Mouse (Mus musculus) heart, embryonic 13.5 days (tissue): ENCODE data around the gene Armh3. TPM values are rescaled to one million over a fixed set of nuclear protein-coding genes. Genes with fewer than 3 reads are reported as not detected.

Experiments
- ATAC-seq: fragments of 200-750 bp; cut with Nextera tagmentation; 2 replicates; pipeline ENCODE4 v1.8.0; 2017; ENCODE audit warnings: moderate TSS enrichment; ENCODE audit not compliant: insufficient number of reproducible peaks, low FRiP score, low TSS enrichment; ENCODE audit errors: extremely low read depth
- H3K27ac ChIP-seq: fragments of 300-500 bp; sonication (generic); replicated peaks from 2 replicates; pipeline ENCODE4 v1.5.1; 2015; ENCODE audit warnings: moderate library complexity, mild to moderate bottlenecking, inconsistent platforms
- H3K27me3 ChIP-seq: fragments of 300-500 bp; sonication (generic); replicated peaks from 2 replicates; pipeline ENCODE4 v1.6.1; 2015; ENCODE audit warnings: mild to moderate bottlenecking, inconsistent platforms
- H3K36me3 ChIP-seq: fragments of 300-500 bp; sonication (generic); 2 replicates; pipeline ENCODE4 v1.6.1; 2015; ENCODE audit warnings: mild to moderate bottlenecking, inconsistent platforms
- H3K4me1 ChIP-seq: fragments of 300-500 bp; sonication (generic); 2 replicates; pipeline ENCODE4 v1.6.1; 2015; ENCODE audit warnings: inconsistent platforms
- H3K4me2 ChIP-seq: fragments of 300-500 bp; sonication (generic); 2 replicates; pipeline ENCODE4 v1.6.1; 2015; ENCODE audit warnings: inconsistent platforms, mild to moderate bottlenecking, moderate library complexity
- H3K4me3 ChIP-seq: fragments of 300-500 bp; sonication (generic); 2 replicates; pipeline ENCODE4 v1.5.1; 2015; ENCODE audit warnings: moderate library complexity, mild to moderate bottlenecking, inconsistent platforms
- H3K9ac ChIP-seq: fragments of 300-500 bp; sonication (generic); 2 replicates; pipeline ENCODE4 v1.6.1; 2015; ENCODE audit warnings: inconsistent platforms, mild to moderate bottlenecking, moderate library complexity
- H3K9me3 ChIP-seq: fragments of 300-500 bp; sonication (generic); 2 replicates; pipeline ENCODE4 v1.6.1; 2016; ENCODE audit warnings: inconsistent platforms
- WGBS: fragments of 180-500 bp; shearing (Covaris S2); methylation state at CpG from one replicate; pipeline ENCODE4 v1.1.7; 2015; ENCODE audit warnings: mixed read lengths; 5-methylcytosine and 5-hydroxymethylcytosine counted together
- polyA plus RNA-seq: library from polyadenylated mRNA; unstranded; fragments of >200 nt; fragmentation: Nextera tagmentation; extraction: Ambion mirVana; gene quantifications from 2 replicates; pipeline ENCODE4 v1.2.1, GENCODE M21; 2015

The Armh3 gene
- polyA plus RNA-seq, 1 experiment from 2014 or later = 13.0 TPM

- Histone ChIP-seq H3K4me1 (peaks cover 3% of the 10 kb centered on the region; the same call in 1 of the 2 replicates), H3K36me3 (peaks cover 67% of the 10 kb centered on the region)
- ATAC-seq = no peak
Observed at GRCm38 (mm10) chr19:45956736-45957135, 41.6 kb downstream of the Armh3 start.

GRCm38 (mm10) chr19:45953286-45953685 is 45.0 kb downstream of the Armh3 start:
- no peak overlapping the region for H3K4me3 ChIP-seq
- WGBS = 13% methylated on average over 3 of the region's 3 CpGs
- no peaks in the 10 kb centered on the region for H3K27me3 ChIP-seq
- no peak overlapping the region for H3K4me2 ChIP-seq
- no peak overlapping the region for H3K27ac ChIP-seq
- no peak overlapping the region for H3K9ac ChIP-seq
- H3K36me3 ChIP-seq = peaks cover 56% of the 10 kb centered on the region
- H3K9me3 ChIP-seq = no peaks in the 10 kb centered on the region
- no peak for ATAC-seq
- no peaks in the 10 kb centered on the region for H3K4me1 ChIP-seq

More at GRCm38 (mm10) chr19:45956736-45957135, 41.6 kb downstream of the Armh3 start:
- H3K27me3 ChIP-seq = no peaks in the 10 kb centered on the region
- no peak overlapping the region for H3K9ac ChIP-seq
- no peak overlapping the region for H3K4me2 ChIP-seq
- 88% methylated on average over 7 of the region's 7 CpGs for WGBS
- no peak overlapping the region for H3K4me3 ChIP-seq
- H3K9me3 ChIP-seq = no peaks in the 10 kb centered on the region
- no peak overlapping the region for H3K27ac ChIP-seq

- Histone ChIP-seq H3K4me3 (no peak overlapping the region), H3K27me3 (no peaks in the 10 kb centered on the region), H3K9ac (no peak overlapping the region), H3K4me1 (no peaks in the 10 kb centered on the region; the same call in 1 of the 2 replicates), H3K36me3 (peaks cover 51% of the 10 kb centered on the region), H3K27ac (no peak overlapping the region), H3K9me3 (no peaks in the 10 kb centered on the region), H3K4me2 (no peak overlapping the region)
- ATAC-seq = no peak
- WGBS = 63% methylated on average over 6 of the region's 6 CpGs
Observed at GRCm38 (mm10) chr19:45949236-45949635, 49.1 kb downstream of the Armh3 start.

- Histone ChIP-seq H3K4me1 (no peaks in the 10 kb centered on the region; the same call in 1 of the 2 replicates), H3K36me3 (peaks cover 60% of the 10 kb centered on the region), H3K4me2 (no peak overlapping the region), H3K9me3 (no peaks in the 10 kb centered on the region), H3K9ac (no peak overlapping the region), H3K27me3 (no peaks in the 10 kb centered on the region), H3K27ac (no peak overlapping the region), H3K4me3 (no peak overlapping the region)
- WGBS = 81% methylated on average over 2 of the region's 2 CpGs
- no peak for ATAC-seq
Observed at GRCm38 (mm10) chr19:45947764-45948163, 50.5 kb downstream of the Armh3 start.

DNA sequence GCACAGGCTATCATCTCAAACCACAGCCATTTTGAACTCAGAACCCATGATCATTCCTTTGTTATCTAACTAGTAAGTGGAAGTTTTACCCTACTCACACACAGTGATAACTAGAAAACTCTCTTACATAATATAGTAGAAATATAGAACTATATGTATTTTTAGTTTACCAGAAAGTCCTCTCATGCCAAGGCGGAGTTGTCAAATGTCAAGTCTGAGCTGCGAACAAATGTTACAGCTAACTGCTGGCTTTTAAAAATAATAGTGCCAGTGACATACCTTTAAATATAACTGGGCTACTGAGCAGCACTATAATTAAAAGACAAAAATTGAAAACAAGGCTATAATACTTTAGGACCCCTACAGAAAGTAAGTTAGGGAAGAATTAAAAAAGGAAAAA is 51.0 kb downstream of the Armh3 start:
- Histone ChIP-seq H3K9me3 (no peaks in the 10 kb centered on the region), H3K9ac (no peak overlapping the region), H3K36me3 (peaks cover 63% of the 10 kb centered on the region), H3K27ac (no peak overlapping the region), H3K27me3 (no peaks in the 10 kb centered on the region), H3K4me3 (no peak overlapping the region), H3K4me2 (no peak overlapping the region), H3K4me1 (no peaks in the 10 kb centered on the region; the same call in 1 of the 2 replicates)
- WGBS = 90% methylated on average over 2 of the region's 2 CpGs
- no peak for ATAC-seq

DNA sequence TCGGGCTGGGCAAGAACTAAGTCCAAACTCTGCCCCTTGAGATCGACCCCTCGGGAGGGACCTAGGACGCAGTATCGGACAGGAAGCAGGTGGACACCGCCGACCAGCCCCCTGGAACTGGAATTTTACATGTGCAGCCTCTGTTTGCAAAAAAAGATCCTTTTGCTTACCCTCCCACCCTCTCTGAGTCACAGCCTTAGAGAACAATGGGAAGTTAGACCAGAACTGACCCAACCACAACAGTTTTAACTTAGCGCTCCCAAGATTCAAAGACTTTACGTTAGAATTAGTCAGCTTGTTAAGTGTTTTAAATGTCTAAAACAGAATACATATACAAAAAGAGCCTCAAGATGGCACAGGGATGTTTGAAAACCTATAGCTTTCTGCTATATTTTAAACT is 51.7 kb downstream of the Armh3 start:
- peaks cover 63% of the 10 kb centered on the region for H3K36me3 ChIP-seq
- no peak overlapping the region for H3K4me3 ChIP-seq
- WGBS = 83% methylated on average over 9 of the region's 9 CpGs
- no peaks in the 10 kb centered on the region; the same call in 1 of the 2 replicates for H3K4me1 ChIP-seq
- H3K27me3 ChIP-seq = no peaks in the 10 kb centered on the region
- H3K4me2 ChIP-seq = no peak overlapping the region
- no peak overlapping the region for H3K9ac ChIP-seq
- H3K9me3 ChIP-seq = no peaks in the 10 kb centered on the region
- no peak overlapping the region for H3K27ac ChIP-seq
- no peak for ATAC-seq

DNA sequence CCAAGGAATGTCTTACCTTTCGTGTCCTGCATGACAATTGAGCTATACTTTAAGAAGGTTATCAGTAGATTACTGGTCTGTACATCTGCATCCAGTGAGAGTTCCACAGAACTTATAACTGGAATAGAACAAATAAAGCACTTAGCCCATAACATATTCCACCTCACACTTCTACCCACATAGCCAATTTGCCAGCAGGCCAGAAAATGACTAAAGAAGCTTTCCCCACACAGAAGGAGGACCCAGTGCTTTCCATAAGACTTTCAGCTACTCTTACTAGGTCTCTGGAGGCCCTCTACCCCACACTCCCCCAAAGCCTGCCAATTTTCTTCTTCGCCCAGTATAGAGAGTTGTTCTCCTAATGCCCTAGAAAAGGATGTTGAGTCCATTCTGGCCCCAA is 52.3 kb downstream of the Armh3 start:
- Histone ChIP-seq H3K27ac (no peak overlapping the region), H3K4me2 (no peak overlapping the region), H3K36me3 (peaks cover 63% of the 10 kb centered on the region), H3K9me3 (no peaks in the 10 kb centered on the region), H3K4me1 (no peaks in the 10 kb centered on the region; the same call in 1 of the 2 replicates), H3K27me3 (no peaks in the 10 kb centered on the region), H3K9ac (no peak overlapping the region), H3K4me3 (no peak overlapping the region)
- ATAC-seq = no peak
- WGBS = 77% methylated on average over 2 of the region's 2 CpGs

- no peak for ATAC-seq
- Histone ChIP-seq H3K9me3 (no peaks in the 10 kb centered on the region), H3K27ac (no peak overlapping the region), H3K9ac (no peak overlapping the region), H3K36me3 (peaks cover 70% of the 10 kb centered on the region), H3K4me3 (no peak overlapping the region), H3K4me1 (no peaks in the 10 kb centered on the region; the same call in 1 of the 2 replicates), H3K4me2 (no peak overlapping the region), H3K27me3 (no peaks in the 10 kb centered on the region)
- WGBS = 72% methylated on average over 4 of the region's 4 CpGs
Observed at GRCm38 (mm10) chr19:45943758-45944157, 54.5 kb downstream of the Armh3 start.

GRCm38 (mm10) chr19:45938064-45938463 is 60.2 kb downstream of the Armh3 start:
- Histone ChIP-seq H3K4me1 (peaks cover 7% of the 10 kb centered on the region; the same call in 1 of the 2 replicates), H3K9me3 (no peaks in the 10 kb centered on the region), H3K9ac (no peak overlapping the region), H3K36me3 (peaks cover 48% of the 10 kb centered on the region), H3K27me3 (no peaks in the 10 kb centered on the region), H3K4me2 (no peak overlapping the region), H3K4me3 (no peak overlapping the region), H3K27ac (no peak overlapping the region)
- WGBS = 37% methylated on average over 3 of the region's 3 CpGs
- ATAC-seq = no peak

GRCm38 (mm10) chr19:45937530-45937929 is 60.8 kb downstream of the Armh3 start:
- Histone ChIP-seq H3K27me3 (no peaks in the 10 kb centered on the region), H3K9ac (no peak overlapping the region), H3K4me1 (peaks cover 7% of the 10 kb centered on the region; the same call in 1 of the 2 replicates), H3K4me2 (no peak overlapping the region), H3K4me3 (no peak overlapping the region), H3K9me3 (no peaks in the 10 kb centered on the region), H3K27ac (no peak overlapping the region), H3K36me3 (peaks cover 50% of the 10 kb centered on the region)
- no peak for ATAC-seq
- 35% methylated on average over 9 of the region's 9 CpGs for WGBS

DNA sequence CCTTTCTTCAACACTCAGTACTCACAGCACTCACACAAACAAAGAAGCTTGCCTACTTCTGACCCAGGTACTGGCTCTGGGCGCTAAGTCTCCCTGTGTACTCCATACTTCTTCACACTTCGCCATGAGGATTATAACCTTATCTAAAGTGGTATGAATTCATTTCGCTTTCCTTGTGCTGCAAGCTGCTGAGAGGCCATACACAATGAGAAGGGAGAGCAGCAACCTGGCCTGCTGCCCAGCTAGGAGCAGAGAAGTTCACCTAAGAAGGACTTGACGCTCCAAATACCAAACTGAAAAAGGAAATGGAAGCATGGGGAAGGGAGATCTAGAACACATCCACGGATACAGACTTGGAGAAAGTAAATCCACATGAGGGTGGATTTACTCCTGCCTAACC is 71.1 kb downstream of the Armh3 start:
- no peak overlapping the region for H3K4me3 ChIP-seq
- peaks cover 18% of the 10 kb centered on the region for H3K4me1 ChIP-seq
- no peaks in the 10 kb centered on the region for H3K27me3 ChIP-seq
- peak overlapping the region; percentile 78 for H3K27ac ChIP-seq
- H3K4me2 ChIP-seq = peak overlapping the region; percentile 20; the same call in 1 of the 2 replicates
- 37% methylated on average over 5 of the region's 5 CpGs for WGBS
- no peak overlapping the region for H3K9ac ChIP-seq
- peaks cover 57% of the 10 kb centered on the region for H3K36me3 ChIP-seq
- no peaks in the 10 kb centered on the region for H3K9me3 ChIP-seq
- ATAC-seq = no peak

- Histone ChIP-seq H3K4me1 (peaks cover 18% of the 10 kb centered on the region), H3K27ac (peak overlapping the region; percentile 78), H3K9ac (0 out of 2 replicates have a peak overlapping the region, but pooled peaks have one; percentile 8), H3K27me3 (no peaks in the 10 kb centered on the region), H3K9me3 (no peaks in the 10 kb centered on the region), H3K36me3 (peaks cover 57% of the 10 kb centered on the region), H3K4me3 (no peak overlapping the region), H3K4me2 (no peak overlapping the region)
- ATAC-seq = no peak
- 70% methylated on average over 8 of the region's 8 CpGs for WGBS
Observed at GRCm38 (mm10) chr19:45926342-45926741, 71.9 kb downstream of the Armh3 start.
